Mouse (Mus musculus) CH12.LX (cell line): Measurements from ENCODE around the gene Trdmt1. TPM values are rescaled to one million over a fixed set of nuclear protein-coding genes. Genes with fewer than 3 reads are reported as not detected.

Experiments
- DNase-seq: peaks from one replicate; pipeline ENCODE4 v3.0.0-alpha.2; 2013; ENCODE audit errors: extremely low read depth
- H3K27ac ChIP-seq: 2 replicates; pipeline ENCODE4 v1.5.1; 2012; ENCODE audit warnings: low read depth, mild to moderate bottlenecking, control low read depth, moderate library complexity; ENCODE audit not compliant: insufficient read depth
- H3K27me3 ChIP-seq: replicated peaks from 2 replicates; pipeline ENCODE3; 2012; ENCODE audit warnings: inconsistent platforms
- H3K36me3 ChIP-seq, 2 experiments: replicated peaks in 1 of 2; 2 replicates each; pipeline versions ENCODE3 to v1.6.1; 2012; ENCODE audit warnings: inconsistent platforms in 1 of 2, low read length in 1 of 2, mild to moderate bottlenecking in 1 of 2, mixed read lengths in 1 of 2, moderate library complexity in 1 of 2; ENCODE audit not compliant: control insufficient read depth in 1 of 2, insufficient read depth in 1 of 2
- H3K4me1 ChIP-seq, 2 experiments: 2 replicates each; pipeline ENCODE4 v1.6.1; 2012; ENCODE audit warnings: inconsistent platforms in 1 of 2, moderate library complexity in 1 of 2; ENCODE audit not compliant: insufficient read depth in 2 of 2, control insufficient read depth in 1 of 2
- H3K4me2 ChIP-seq: 2 replicates; pipeline ENCODE4 v1.6.1; 2012; ENCODE audit warnings: low read depth, mild to moderate bottlenecking, control low read depth; ENCODE audit not compliant: poor library complexity, insufficient read depth, severe bottlenecking
- H3K4me3 ChIP-seq, 3 experiments: fragments of 150-350 bp in 1 of 3; sonication (generic) in 1 of 3; replicated peaks in 1 of 3; 2 replicates each; pipeline versions ENCODE3 to v1.5.1; 2011 to 2012; ENCODE audit warnings: low read depth in 2 of 3, low read length in 2 of 3, mild to moderate bottlenecking in 2 of 3, moderate library complexity in 2 of 3, control low read depth in 1 of 3, improper control_type of control experiment in 1 of 3, inconsistent platforms in 1 of 3, mixed read lengths in 1 of 3; ENCODE audit not compliant: poor library complexity in 1 of 3
- H3K79me2 ChIP-seq: replicated peaks from 2 replicates; pipeline ENCODE4 v1.6.1; 2012; ENCODE audit warnings: mild to moderate bottlenecking, moderate library complexity; ENCODE audit not compliant: control insufficient read depth, poor library complexity, insufficient read depth, severe bottlenecking; ENCODE audit errors: extremely low read depth
- H3K9ac ChIP-seq: 2 replicates; pipeline ENCODE4 v1.6.1; 2012; ENCODE audit warnings: low read depth, mild to moderate bottlenecking, control low read depth, moderate library complexity; ENCODE audit not compliant: insufficient read depth
- H3K9me3 ChIP-seq: replicated peaks from 2 replicates; pipeline ENCODE3; 2012; ENCODE audit warnings: low read length, inconsistent platforms, mixed read lengths
- CHD1 ChIP-seq: IDR thresholded peaks from 2 replicates; pipeline ENCODE4 v1.6.1; 2012; ENCODE audit warnings: low read depth, low read length, improper control_type of control experiment, inconsistent platforms
- CHD2 ChIP-seq: IDR thresholded peaks from 2 replicates; pipeline ENCODE4 v1.6.1; 2011; ENCODE audit warnings: low read length, improper control_type of control experiment
- CTCF ChIP-seq, 2 experiments: IDR thresholded peaks in 1 of 2; conservative IDR thresholded peaks in 1 of 2; 2 replicates each; pipeline ENCODE4 v1.5.1; 2011 to 2012; ENCODE audit warnings: low read depth in 2 of 2, low read length in 2 of 2, improper control_type of control experiment in 1 of 2, inconsistent platforms in 1 of 2, mild to moderate bottlenecking in 1 of 2, moderate library complexity in 1 of 2
- EP300 ChIP-seq: IDR thresholded peaks from 2 replicates; pipeline ENCODE4 v1.6.1; 2011; ENCODE audit warnings: low read length, improper control_type of control experiment
- ETS1 ChIP-seq: conservative IDR thresholded peaks from 2 replicates; pipeline ENCODE4 v1.6.1; 2012; ENCODE audit warnings: low read depth, mild to moderate bottlenecking, inconsistent platforms, low read length, improper control_type of control experiment, moderate library complexity
- JUN ChIP-seq: IDR thresholded peaks from 2 replicates; pipeline ENCODE4 v1.6.1; 2011; ENCODE audit warnings: low read depth, mild to moderate bottlenecking, low read length, improper control_type of control experiment, moderate library complexity; ENCODE audit not compliant: insufficient read depth
- MAFK ChIP-seq: IDR thresholded peaks from 2 replicates; pipeline ENCODE4 v1.6.1; 2011; ENCODE audit warnings: low read length, improper control_type of control experiment; ENCODE audit not compliant: insufficient replicate concordance
- MAX ChIP-seq: IDR thresholded peaks from 2 replicates; pipeline ENCODE4 v1.6.1; 2011; ENCODE audit warnings: low read length, improper control_type of control experiment
- MEF2A ChIP-seq: IDR thresholded peaks from 2 replicates; pipeline ENCODE4 v1.6.1; 2014; ENCODE audit warnings: low read depth, mild to moderate bottlenecking, inconsistent platforms, low read length, improper control_type of control experiment, borderline replicate concordance
- MXI1 ChIP-seq: IDR thresholded peaks from 2 replicates; pipeline ENCODE4 v1.6.1; 2011; ENCODE audit warnings: mild to moderate bottlenecking, low read depth, low read length, improper control_type of control experiment
- MYC ChIP-seq: IDR thresholded peaks from 2 replicates; pipeline ENCODE4 v1.6.1; 2011; ENCODE audit warnings: low read depth, mild to moderate bottlenecking, improper control_type of control experiment, low read length
- PAX5 ChIP-seq: IDR thresholded peaks from 2 replicates; pipeline ENCODE4 v1.6.1; 2012; ENCODE audit warnings: low read length, inconsistent platforms, mixed read lengths
- POLR2A ChIP-seq: IDR thresholded peaks from 2 replicates; pipeline ENCODE4 v1.6.1; 2011; ENCODE audit warnings: low read depth, mild to moderate bottlenecking, improper control_type of control experiment, low read length
- RAD21 ChIP-seq: IDR thresholded peaks from 2 replicates; pipeline ENCODE4 v1.6.1; 2011; ENCODE audit warnings: low read depth, mild to moderate bottlenecking, low read length, improper control_type of control experiment, moderate library complexity
- SIN3A ChIP-seq: IDR thresholded peaks from 2 replicates; pipeline ENCODE4 v1.6.1; 2012; ENCODE audit warnings: low read length, improper control_type of control experiment, inconsistent platforms
- USF2 ChIP-seq: conservative IDR thresholded peaks from 2 replicates; pipeline ENCODE4 v1.6.1; 2011; ENCODE audit warnings: low read depth, low read length, improper control_type of control experiment
- ZC3H11A ChIP-seq: IDR thresholded peaks from 2 replicates; pipeline ENCODE4 v1.6.1; 2012; ENCODE audit warnings: low read depth, mild to moderate bottlenecking, inconsistent platforms, low read length, improper control_type of control experiment
- ZNF384 ChIP-seq: IDR thresholded peaks from 2 replicates; pipeline ENCODE4 v1.6.1; 2012; ENCODE audit warnings: low read depth, low read length, improper control_type of control experiment, inconsistent platforms
- dilution Hi-C: fragments of 300-500 bp; cut with MboI; formaldehyde crosslinking; loops from 2 replicates; pipeline ENCODE4 v1.14.3; 2020; ENCODE audit warnings: low sequenced_read_pairs; ENCODE audit not compliant: extremely low pct_unique_long_range_greater_than_20kb, extremely low pct_ligation_motif_present
- in situ Hi-C: fragments of 300-500 bp; cut with MboI; formaldehyde crosslinking; loops from 3 replicates; pipeline ENCODE4 v1.14.3; 2019; ENCODE audit warnings: low sequenced_read_pairs, low pct_ligation_motif_present, low pct_unique_long_range_greater_than_20kb, mixed read lengths
- polyA plus RNA-seq: library from polyadenylated mRNA; unstranded; fragments of >175 nt; gene quantifications from 2 replicates; pipeline ENCODE4 v1.2.1, GENCODE M21; 2012; ENCODE audit warnings: low read depth; ENCODE audit not compliant: insufficient read length
- total RNA-seq, 2 experiments: library from RNA; depleted of rRNA; stranded (reverse); fragments of 300-350 nt in 1 of 2; fragments of >200 nt in 1 of 2; gene quantifications; 2 replicates each; pipeline ENCODE4 v1.2.3; 2012 to 2014

Trdmt1 gene
- total and polyA plus RNA-seq, 3 experiments: 8.8 to 29.8 (median 11.2) TPM

DNA sequence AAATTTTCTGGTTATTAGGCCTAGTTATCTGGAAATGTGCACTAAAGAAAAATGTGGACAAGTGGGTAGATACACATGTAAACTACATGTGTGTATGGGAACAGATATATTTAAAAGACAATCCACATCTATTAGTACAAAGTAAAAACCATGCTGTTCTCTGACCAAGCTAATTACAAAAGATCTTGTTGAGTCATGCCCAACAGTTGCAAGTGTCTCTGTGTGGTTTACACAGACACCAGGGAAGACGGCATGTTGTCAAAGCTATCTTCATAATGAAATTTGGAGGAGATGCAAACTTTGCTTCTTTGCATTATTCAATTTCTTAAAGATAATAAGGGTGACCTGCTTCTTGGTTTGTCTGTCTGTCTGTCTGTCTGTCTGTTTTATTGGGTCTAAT is 4.6 kb downstream of the Trdmt1 start:
- no peaks in the 10 kb centered on the region for H3K27me3 ChIP-seq
- no peak overlapping the region for H3K4me3 ChIP-seq
- in situ Hi-C loops (no loop called here), dilution Hi-C loops (no loop called here)
- H3K9ac ChIP-seq: no peak overlapping the region
- DNase-seq: no peak
- H3K4me1 ChIP-seq: peaks cover 3 to 14% of the 10 kb centered on the region in 2 experiments; a peak in 2 of 4 replicates
- no peak for TF ChIP-seq POLR2A
- no peak for TF ChIP-seq MXI1
- TF ChIP-seq EP300: no peak
- no peak for TF ChIP-seq ETS1
- TF ChIP-seq ZC3H11A: no peak
- TF ChIP-seq SIN3A: no peak
- no peak for TF ChIP-seq USF2
- peaks cover 4% of the 10 kb centered on the region for H3K79me2 ChIP-seq
- H3K27ac ChIP-seq: no peak overlapping the region
- H3K4me2 ChIP-seq: no peak overlapping the region
- H3K36me3 ChIP-seq: no peaks in the 10 kb centered on the region
- H3K9me3 ChIP-seq: no peaks in the 10 kb centered on the region

DNA sequence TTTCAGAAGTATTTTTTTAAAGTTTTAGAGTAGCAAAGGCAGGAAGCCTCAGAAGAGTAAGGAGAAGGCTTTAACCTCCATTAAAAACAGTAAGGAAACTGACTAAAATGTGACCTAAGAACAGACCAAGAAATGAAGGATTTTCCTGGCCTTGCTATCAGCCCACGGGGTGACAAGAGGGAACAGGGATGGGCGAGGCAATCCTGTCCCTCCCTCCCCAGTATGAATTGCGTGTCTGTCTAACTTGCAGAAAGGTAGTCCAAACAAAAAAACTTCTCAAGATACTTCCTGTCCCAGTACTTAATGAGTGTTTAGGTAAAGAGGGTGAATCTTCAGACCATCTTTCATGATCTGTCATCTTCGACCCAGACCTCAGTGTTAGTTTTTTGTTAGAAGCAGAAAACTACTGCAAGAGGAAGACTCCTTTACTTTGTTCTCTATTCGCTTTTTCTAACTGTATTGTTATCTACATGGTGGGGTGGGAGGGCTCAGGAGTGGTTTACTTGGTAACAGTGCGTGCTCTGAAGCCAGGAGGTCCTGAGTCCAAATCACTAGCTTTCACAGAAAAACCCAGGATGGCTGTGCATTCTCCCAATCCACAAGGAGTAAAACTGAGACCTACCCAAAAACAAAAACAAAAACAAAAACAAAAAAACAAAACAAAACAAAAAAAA is 5.6 kb downstream of the Trdmt1 start:
- TF ChIP-seq JUN (no peak), MAX (no peak), MXI1 (no peak), MYC (no peak), CTCF (conservative IDR thresholded peaks at IDR 0.05 in 1 of 2, IDR thresholded peaks at IDR 0.05 in 1 of 2; ENCODE audit: low read depth in 2 of 2, low read length in 2 of 2) (no peak), POLR2A (no peak), PAX5 (no peak), MEF2A (no peak), MAFK (no peak), RAD21 (no peak), CHD1 (no peak), CHD2 (no peak), ZNF384 (no peak)
- peaks cover 3 to 14% of the 10 kb centered on the region in 2 experiments; a peak in 2 of 4 replicates for H3K4me1 ChIP-seq
- H3K9ac ChIP-seq: no peak overlapping the region
- no peaks in the 10 kb centered on the region for H3K36me3 ChIP-seq
- H3K27me3 ChIP-seq: no peaks in the 10 kb centered on the region
- in situ Hi-C loops (no loop called here), dilution Hi-C loops (no loop called here)
- DNase-seq: no peak
- peaks cover 4% of the 10 kb centered on the region for H3K79me2 ChIP-seq
- no peak overlapping the region for H3K4me2 ChIP-seq
- no peak overlapping the region for H3K27ac ChIP-seq
- H3K9me3 ChIP-seq: no peaks in the 10 kb centered on the region
- no peak overlapping the region for H3K4me3 ChIP-seq
